Mouse (Mus musculus) central nervous system, embryonic 14 days (tissue): ENCODE measurements around the gene Ctcf. TPM values are rescaled to one million over a fixed set of nuclear protein-coding genes. Genes with fewer than 3 reads are reported as not detected.

Experiments
- polyA plus RNA-seq: library from polyadenylated mRNA; depleted of rRNA; stranded (reverse); fragments of >200 nt; gene quantifications from 2 replicates; pipeline ENCODE4 v1.2.3, GENCODE M21; 2012; rRNA removed

Gene Ctcf
- polyA plus RNA-seq, result 52.0 and 56.2 TPM in 2 replicates

GRCm38 (mm10) chr8:105636018-105636962, at the start of gene Ctcf:
Gene Ctcf (plus strand): TSS chr8:105636568.

GRCm38 (mm10) chr8:105604804-105605381, 31.5 kb upstream of the Ctcf start, which contains the start of gene Ripor1:
Gene Ripor1 (plus strand): TSS chr8:105605255.

GRCm38 (mm10) chr8:105636963-105637510, 669 bp downstream of the Ctcf start, which contains the start of gene Agrp:
Gene Agrp (minus strand): TSS chr8:105637393.

GRCm38 (mm10) chr8:105685796-105686308, 49.5 kb downstream of the Ctcf start, which contains the start of gene Carmil2:
Gene Carmil2 (plus strand): TSS chr8:105686274.

GRCm38 (mm10) chr8:105700966-105701824, 64.8 kb downstream of the Ctcf start, which contains the start of the genes Acd and Pard6a:
Gene Acd (minus strand): TSS chr8:105701102.
Gene Pard6a (plus strand): TSS chr8:105701148.

GRCm38 (mm10) chr8:105707498-105708403, 71.4 kb downstream of the Ctcf start, which contains the start of the genes 4933405L10Rik and Enkd1:
Gene 4933405L10Rik (plus strand): TSS chr8:105707655.
Gene Enkd1 (minus strand): TSS chr8:105708210.

Other genes starting within 250 kb of the Ctcf start
- 0.04 and 0.05 TPM in 2 replicates for gene Kctd19, start 223.1 kb upstream of the Ctcf start, polyA plus RNA-seq
- gene Lrrc36, start 223.0 kb upstream of the Ctcf start, polyA plus RNA-seq, result 1.4 and 1.6 TPM in 2 replicates
- 75.6 and 110 TPM in 2 replicates for gene Tppp3, start 165.0 kb upstream of the Ctcf start, polyA plus RNA-seq
- gene Zdhhc1, start 139.7 kb upstream of the Ctcf start, polyA plus RNA-seq, result 40.0 and 48.8 TPM in 2 replicates
- 5.6 and 7.0 TPM in 2 replicates for gene Hsd11b2, start 117.8 kb upstream of the Ctcf start, polyA plus RNA-seq
- 195 and 196 TPM in 2 replicates for gene Atp6v0d1, start 70.5 kb upstream of the Ctcf start, polyA plus RNA-seq
- gene Ripor1, start 31.3 kb upstream of the Ctcf start, polyA plus RNA-seq, result 26.2 and 29.3 TPM in 2 replicates
- 0.29 and 0.39 TPM in 2 replicates for gene Agrp, start 825 bp downstream of the Ctcf start, polyA plus RNA-seq
- 14.9 and 17.0 TPM in 2 replicates for gene Carmil2, start 49.7 kb downstream of the Ctcf start, polyA plus RNA-seq
- gene Acd, start 64.5 kb downstream of the Ctcf start, polyA plus RNA-seq, result 63.0 and 63.9 TPM in 2 replicates
- 39.2 and 42.0 TPM in 2 replicates for gene Pard6a, start 64.6 kb downstream of the Ctcf start, polyA plus RNA-seq
- gene 4933405L10Rik, start 71.1 kb downstream of the Ctcf start, polyA plus RNA-seq, result 0.07 and 0.14 TPM in 2 replicates
- gene Enkd1, start 71.6 kb downstream of the Ctcf start, polyA plus RNA-seq, result 30.9 and 31.2 TPM in 2 replicates
- 51.1 and 52.5 TPM in 2 replicates for gene Gfod2, start 122.1 kb downstream of the Ctcf start, polyA plus RNA-seq
- gene Ranbp10, start 190.8 kb downstream of the Ctcf start, polyA plus RNA-seq, result 33.4 and 35.4 TPM in 2 replicates
- 0.51 and 0.74 TPM in 2 replicates for gene Tsnaxip1, start 191.2 kb downstream of the Ctcf start, polyA plus RNA-seq
- 101 and 102 TPM in 2 replicates for gene Cenpt, start 216.7 kb downstream of the Ctcf start, polyA plus RNA-seq
- gene Thap11, start 218.6 kb downstream of the Ctcf start, polyA plus RNA-seq, result 59.7 and 67.0 TPM in 2 replicates
- 236 and 293 TPM in 2 replicates for gene Nutf2, start 224.0 kb downstream of the Ctcf start, polyA plus RNA-seq
- 76.2 and 83.8 TPM in 2 replicates for gene Edc4, start 244.3 kb downstream of the Ctcf start, polyA plus RNA-seq